Mouse (Mus musculus): ENCODE data around the gene Cd93.

DNA sequence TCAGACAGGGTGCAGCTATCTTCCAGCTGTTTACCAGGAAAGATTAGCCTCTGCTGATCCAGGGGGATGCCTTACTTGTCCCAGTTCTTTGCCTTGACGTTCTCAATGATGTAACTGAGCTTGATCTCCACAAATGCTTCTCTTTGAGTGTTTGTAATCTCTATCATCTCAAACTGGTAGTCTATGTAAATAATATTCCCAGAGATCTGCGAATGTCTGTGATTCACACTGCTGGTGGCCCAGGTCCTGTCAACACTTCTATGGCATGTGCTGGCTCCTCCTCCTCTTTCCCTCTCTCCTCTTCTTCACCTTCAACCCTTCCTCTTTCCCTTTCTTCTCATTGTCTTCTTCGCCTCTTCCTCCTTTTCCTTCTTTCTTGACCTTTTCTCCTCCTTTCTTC is 24.2 kb downstream of the Cd93 start:
- no peak for TF ChIP-seq USF1 (IDR thresholded peaks at IDR 0.05; ENCODE audit: low read depth)
- no peak for TF ChIP-seq CTCF (IDR thresholded peaks at IDR 0.05; ENCODE audit: control insufficient read depth, insufficient read depth, insufficient read length)
- TF ChIP-seq MYOG (IDR thresholded peaks at IDR 0.05; ENCODE audit: control insufficient read depth, extremely low read depth, insufficient read length): no peak
- TF ChIP-seq FOSL1 (IDR thresholded peaks at IDR 0.05; ENCODE audit: insufficient read depth, low read length, poor library complexity, severe bottlenecking): no peak
- no peak for TF ChIP-seq CEBPB (IDR thresholded peaks at IDR 0.05; ENCODE audit: low read depth)
- no peak for TF ChIP-seq MAX (IDR thresholded peaks at IDR 0.05)
- no peak for TF ChIP-seq MYOD1 (IDR thresholded peaks at IDR 0.05; ENCODE audit: control insufficient read depth, insufficient read length, low read depth)

Measured in C2C12 (cell line).